Mouse (Mus musculus) cerebellum, adult 2 months (tissue): ENCODE measurements around the gene Rxylt1.

ENCODE experiments used
- CTCF ChIP-seq: fragments of 200-500 bp; IDR thresholded peaks from 2 replicates; pipeline ENCODE4 v1.5.1; 2011; ENCODE audit warnings: low read depth, mild to moderate bottlenecking, control low read depth, low read length, moderate library complexity, borderline replicate concordance; ENCODE audit not compliant: insufficient read depth
- POLR2A ChIP-seq: fragments of 200-500 bp; IDR thresholded peaks from 2 replicates; pipeline ENCODE4 v1.6.1; 2011; ENCODE audit warnings: low read length, control low read depth, borderline replicate concordance; ENCODE audit not compliant: insufficient read depth

GRCm38 (mm10) chr10:122116636-122117035 is 19.5 kb upstream of the Rxylt1 start:
- no peak for TF ChIP-seq CTCF
- TF ChIP-seq POLR2A = no peak
